Mouse (Mus musculus) adrenal gland, postnatal 25 days (tissue): ENCODE results near the gene Gnao1. TPM values are rescaled to one million over a fixed set of nuclear protein-coding genes. Genes with fewer than 3 reads are reported as not detected.

Source experiments
- DNase-seq: peaks from one replicate; pipeline ENCODE4 v3.0.0; 2021; ENCODE audit warnings: mixed read lengths
- total RNA-seq: library from RNA; stranded (reverse); gene quantifications from 2 replicates; pipeline ENCODE4 v1.2.3, GENCODE M21; 2021

The Gnao1 gene
- total RNA-seq, 1 experiment from 2014 or later, result 37.9 TPM

GRCm38 (mm10) chr8:93845186-93845585, 35.4 kb downstream of the Gnao1 start:
- DNase-seq, result no peak

GRCm38 (mm10) chr8:93852087-93852645, 42.4 kb downstream of the Gnao1 start:
- no peak for DNase-seq

GRCm38 (mm10) chr8:93852851-93853461, 43.2 kb downstream of the Gnao1 start:
- DNase-seq, result no peak

- DNase-seq, result no peak
These were observed 44.9 kb downstream of the Gnao1 start for GRCm38 (mm10) chr8:93854676-93855075.

DNA sequence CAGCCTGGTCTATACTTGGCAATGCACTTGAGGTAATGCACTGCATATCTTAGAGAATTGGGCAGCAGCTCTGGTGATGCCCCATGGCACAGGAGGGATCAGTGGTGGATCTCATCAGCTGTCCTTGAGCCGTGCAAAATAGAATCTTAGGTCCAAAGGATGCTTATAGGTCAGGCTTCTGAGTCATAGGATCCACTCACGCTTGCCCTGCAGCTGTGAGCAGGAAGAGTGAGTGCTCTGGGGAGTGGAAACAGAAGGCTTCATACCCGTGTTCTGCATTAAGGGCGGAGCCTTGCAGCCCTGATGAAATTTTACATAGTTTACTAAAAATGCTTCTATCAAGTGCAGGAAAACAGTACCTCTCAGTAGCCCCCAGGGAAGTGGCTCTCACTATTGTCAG, 45.5 kb downstream of the Gnao1 start:
- no peak for DNase-seq

- no peak for DNase-seq
These were observed 47.4 kb downstream of the Gnao1 start for GRCm38 (mm10) chr8:93857144-93857543.

- DNase-seq, result no peak
These were observed 48.5 kb downstream of the Gnao1 start for GRCm38 (mm10) chr8:93858286-93858685.

GRCm38 (mm10) chr8:93860020-93860419, 50.3 kb downstream of the Gnao1 start:
- DNase-seq, result no peak

DNA sequence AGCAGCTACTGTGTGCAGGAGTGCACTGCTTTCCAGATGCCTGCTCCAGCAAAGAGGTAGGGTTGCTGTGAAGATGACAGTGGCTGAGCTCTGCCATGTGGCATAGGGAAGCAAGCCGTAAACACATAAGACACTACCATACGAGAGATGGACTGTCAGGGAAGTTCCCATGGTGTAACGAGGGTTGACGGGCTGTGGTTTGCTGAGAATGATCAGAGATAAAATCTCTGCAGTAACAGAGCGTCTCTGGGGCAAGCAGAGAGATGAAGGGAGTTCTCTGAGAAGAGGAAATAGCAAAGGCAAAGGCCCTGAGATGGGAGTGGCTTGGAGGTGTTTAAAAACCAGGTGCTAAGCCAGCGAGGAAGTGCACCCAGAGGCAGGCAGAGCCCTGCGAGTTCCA, 54.3 kb downstream of the Gnao1 start:
- no peak for DNase-seq

- DNase-seq, result no peak
These were observed 56.5 kb downstream of the Gnao1 start for GRCm38 (mm10) chr8:93866271-93866670.

DNA sequence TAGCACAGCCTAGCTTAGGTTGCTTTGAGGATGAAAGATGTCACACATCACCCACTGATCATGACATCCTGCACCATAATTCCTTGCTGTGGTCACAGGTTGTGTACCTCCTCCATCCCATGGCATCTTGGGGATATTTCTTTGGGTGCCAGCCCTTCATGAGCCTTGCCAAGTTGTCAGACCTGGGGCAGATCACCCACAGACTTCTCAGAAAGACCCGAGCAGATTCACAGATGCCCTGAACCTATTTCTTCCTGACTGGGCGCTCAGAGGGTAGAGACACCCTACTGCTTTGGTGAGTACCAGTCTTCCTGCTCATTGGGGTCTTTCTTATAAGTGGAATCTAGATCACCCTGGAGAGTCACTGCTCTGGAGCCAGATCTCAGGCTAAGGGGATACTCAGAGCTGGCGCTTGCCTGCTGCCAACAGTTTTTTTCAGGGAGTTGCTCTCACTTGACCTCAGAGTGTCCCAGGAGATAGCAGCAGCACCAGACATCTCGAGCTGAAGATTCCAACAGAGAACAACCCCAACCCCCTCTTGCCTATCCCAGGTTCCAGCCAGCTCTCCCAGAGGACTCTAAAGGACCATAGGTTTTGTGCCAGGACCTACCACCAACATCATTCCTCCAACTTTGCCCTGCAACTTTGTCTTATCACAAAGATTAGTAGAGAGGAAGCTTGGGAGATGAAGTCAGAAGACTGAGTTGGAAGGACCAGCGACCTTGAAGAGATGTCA, 58.9 kb downstream of the Gnao1 start:
- no peak for DNase-seq

DNA sequence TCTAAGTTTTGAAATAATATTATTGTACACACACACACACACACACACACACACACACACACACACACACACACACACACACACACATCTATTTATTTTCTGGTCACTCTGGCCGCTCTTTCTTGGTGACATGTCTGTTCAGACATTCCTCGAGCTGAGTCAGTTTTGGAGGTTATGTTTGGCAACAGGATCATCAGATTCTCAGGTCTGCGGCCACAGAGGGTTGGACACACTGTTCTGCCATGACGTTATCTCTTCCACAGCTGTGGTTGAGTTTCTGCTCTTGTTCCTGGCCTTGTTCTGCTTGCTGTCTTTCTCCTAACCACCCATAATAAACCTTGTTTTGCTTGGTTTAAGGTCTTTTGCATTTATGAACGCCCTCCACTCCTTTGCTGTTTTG, 61.5 kb downstream of the Gnao1 start:
- DNase-seq, result no peak

DNA sequence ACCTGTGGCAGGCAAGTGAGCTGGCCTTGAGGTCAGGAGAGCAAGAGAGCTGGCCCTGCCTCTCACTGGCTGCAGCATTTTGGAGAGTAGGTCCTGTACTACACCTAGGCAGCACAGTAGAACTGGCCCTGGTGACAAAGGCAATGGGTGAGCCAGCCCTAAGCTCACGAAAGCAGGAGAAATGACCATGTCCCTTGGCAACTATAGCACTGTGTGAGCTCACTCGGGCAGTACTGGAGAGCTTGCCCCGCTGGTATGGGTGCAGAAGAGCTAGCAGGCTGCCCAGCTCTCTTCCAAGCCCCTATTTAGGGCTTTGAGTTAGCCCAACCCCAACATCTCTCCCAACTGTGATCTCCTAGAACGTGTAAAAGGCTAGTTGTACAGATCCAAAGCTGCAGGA, 68.6 kb downstream of the Gnao1 start:
- no peak for DNase-seq

- no peak for DNase-seq
These were observed 70.2 kb downstream of the Gnao1 start for GRCm38 (mm10) chr8:93879966-93880365.

DNA sequence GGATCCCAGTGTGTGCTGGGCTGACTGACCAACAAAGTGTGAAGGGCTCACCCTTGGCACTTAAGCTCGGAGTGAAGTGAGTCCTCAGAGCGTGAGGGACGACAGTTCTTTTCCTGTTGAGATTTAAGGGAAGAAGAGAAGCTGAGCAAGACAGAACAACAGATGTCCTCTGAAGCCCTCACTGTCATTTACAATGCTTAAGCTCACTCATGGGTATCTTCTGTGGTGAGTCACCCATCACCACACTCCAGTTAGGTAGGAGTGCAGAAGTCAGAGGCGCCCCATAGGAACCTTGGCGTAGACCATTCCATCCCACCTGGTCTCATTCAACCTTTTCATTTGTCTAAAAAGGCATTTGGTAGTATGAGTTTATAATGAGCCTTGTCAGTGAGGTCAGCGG, 71.6 kb downstream of the Gnao1 start:
- no peak for DNase-seq

DNA sequence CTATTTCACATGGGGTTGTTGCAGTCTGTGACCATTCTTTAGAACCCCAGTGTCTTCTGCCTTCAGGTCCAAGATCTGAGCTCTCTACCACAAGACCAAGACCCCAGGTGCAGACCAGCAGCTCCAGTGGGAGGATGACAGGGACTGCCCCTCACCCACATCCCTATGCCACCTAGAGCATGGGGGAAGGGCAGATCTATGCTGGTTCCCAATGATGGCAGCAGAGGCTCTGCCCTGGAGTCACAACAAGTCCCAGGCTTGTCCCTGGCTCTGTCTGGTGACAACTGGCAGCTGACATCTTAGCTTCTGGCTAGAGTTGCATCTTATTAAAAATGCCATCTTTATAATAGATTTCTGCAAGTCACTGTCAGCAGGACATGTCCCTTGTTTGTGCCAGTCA, 73.5 kb downstream of the Gnao1 start:
- no peak for DNase-seq

GRCm38 (mm10) chr8:93883771-93884170, 74.0 kb downstream of the Gnao1 start:
- DNase-seq, result no peak

DNA sequence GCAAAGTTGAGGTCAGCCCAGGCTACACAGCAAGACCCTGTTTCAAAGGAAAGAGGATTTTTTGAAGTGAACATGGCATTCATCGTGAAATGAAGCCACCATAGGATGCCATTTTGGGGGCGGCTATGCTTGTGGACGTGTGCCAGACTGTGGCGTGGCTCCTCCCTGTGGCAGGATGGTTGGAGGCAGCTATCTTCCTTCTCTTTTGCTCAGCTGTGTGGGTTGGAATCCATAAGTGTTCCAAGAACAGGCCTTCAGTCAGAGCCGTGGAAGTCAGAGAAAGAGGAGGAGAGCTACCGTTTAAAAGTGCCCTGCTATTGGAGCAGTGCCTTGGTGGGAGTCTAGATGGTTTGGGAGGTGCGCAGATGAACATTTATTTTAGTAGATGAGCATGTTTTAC, 74.5 kb downstream of the Gnao1 start:
- no peak for DNase-seq

DNA sequence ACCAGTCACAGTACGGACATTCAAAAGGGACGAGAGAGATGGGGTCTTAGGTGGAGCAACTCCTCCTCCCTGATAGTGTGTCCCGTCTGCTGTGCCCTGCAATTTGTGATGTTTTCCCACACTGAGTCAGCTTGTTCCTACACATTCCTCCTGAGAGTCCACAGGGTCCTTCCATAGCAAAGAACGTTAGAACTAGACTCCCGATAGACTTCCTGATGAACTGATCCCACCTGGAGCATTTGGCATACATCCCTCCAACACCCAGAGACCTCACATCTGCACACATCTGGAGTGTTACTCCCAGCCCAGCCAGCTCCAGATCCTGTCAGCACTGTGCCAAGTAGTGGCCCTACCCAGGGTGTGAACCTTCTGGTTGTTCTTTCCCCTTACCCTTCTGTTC, 76.4 kb downstream of the Gnao1 start:
- DNase-seq, result no peak

DNA sequence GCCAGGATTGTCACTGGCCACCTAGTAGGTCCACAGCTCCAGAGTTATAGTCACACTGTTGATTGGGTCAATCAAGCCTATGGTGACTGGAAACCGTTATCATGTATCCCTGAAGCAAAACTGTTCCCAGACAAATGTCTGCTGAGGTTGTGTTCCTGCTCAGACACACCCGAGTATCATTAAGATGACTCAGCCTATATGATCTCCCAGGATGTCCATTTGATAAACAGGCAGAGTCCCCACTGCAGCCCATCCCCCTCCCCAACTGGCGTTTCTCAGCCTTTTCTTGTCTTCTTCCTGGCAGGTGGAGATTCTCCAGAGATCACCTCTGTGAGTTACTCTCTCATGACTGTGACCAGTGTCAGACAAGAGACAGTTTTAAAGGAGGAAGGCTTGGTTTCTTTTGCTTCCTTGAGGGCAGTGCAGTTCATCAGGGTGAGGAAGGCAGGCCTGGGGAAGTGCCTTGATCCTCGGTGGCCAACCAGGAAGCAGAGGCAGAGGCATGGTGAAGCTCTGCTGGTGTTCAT, 78.4 kb downstream of the Gnao1 start:
- no peak for DNase-seq

GRCm38 (mm10) chr8:93888702-93889480, 79.1 kb downstream of the Gnao1 start:
- no peak for DNase-seq

- no peak for DNase-seq
These were observed 83.8 kb downstream of the Gnao1 start for GRCm38 (mm10) chr8:93893556-93893955.
